8 mouse cellular contexts compared by ENCODE assay signal in the genomic region with DNA sequence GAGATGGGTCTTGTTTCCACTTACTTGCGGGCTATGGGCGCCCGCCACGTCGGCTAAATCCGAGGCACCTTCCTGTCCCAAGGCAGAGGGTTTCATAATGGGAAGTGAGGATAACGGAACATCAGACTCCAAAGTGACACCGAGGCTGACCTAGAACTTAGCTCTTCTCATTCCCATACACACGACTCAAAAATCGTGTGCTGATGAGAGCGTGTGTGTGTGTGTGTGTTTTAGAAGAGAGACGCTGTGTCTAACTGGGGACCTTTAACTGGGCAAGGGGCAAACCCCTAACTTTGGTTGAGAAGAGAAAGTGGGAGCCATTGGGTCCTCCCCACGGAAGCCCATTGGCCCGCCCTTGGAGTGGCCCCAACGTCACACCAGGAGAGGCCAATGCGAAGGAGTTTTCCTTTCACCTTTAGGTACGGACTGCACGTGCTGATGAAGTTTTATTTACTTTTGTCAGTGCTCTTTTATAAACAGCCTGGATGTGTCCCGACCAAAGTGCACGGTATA. TPM values are rescaled to one million over a fixed set of nuclear protein-coding genes. Genes with fewer than 3 reads are reported as not detected.
DNase-seq lines count a peak whose midpoint lies in the region; ATAC-seq and TF ChIP-seq lines count a peak whose summit lies in the region.

No protein-coding gene starts in this region.

- 3% methylated on average over 20 of the region's 20 CpGs for WGBS in heart, embryonic 15.5 days
- WGBS in lung, adult 2 months: 2% methylated on average over 20 of the region's 20 CpGs
- WGBS in thymus, adult 2 months: under 1% methylated on average over 20 of the region's 20 CpGs

- no peaks in the 10 kb centered on the region for H3K4me1 ChIP-seq in embryonic fibroblast, embryonic 13.5 days (ENCODE audit: control insufficient read depth, insufficient read depth, low read length)
- H3K4me1 ChIP-seq in heart, embryonic 15.5 days (replicated peaks): peaks cover 17% of the 10 kb centered on the region
- peaks cover 6% of the 10 kb centered on the region for H3K4me1 ChIP-seq in lung, adult 2 months (ENCODE audit: control insufficient read depth, insufficient read depth, low read length)
- peaks cover 7% of the 10 kb centered on the region for H3K4me1 ChIP-seq in thymus, adult 2 months (replicated peaks; ENCODE audit: control insufficient read depth, insufficient read depth, low read length)

- DNase-seq in adrenal gland, postnatal 36 days: peak; percentile 82 to 83
- peak; percentile 77 for DNase-seq in kidney, postnatal 10 days
- peak; percentile 77 for DNase-seq in lung, adult 2 months
- DNase-seq in thymus, adult 2 months: peak; percentile 66

- H3K36me3 ChIP-seq in heart, embryonic 15.5 days: peaks cover 9% of the 10 kb centered on the region
- peaks cover 9% of the 10 kb centered on the region for H3K36me3 ChIP-seq in thymus, adult 2 months (ENCODE audit: control insufficient read depth, insufficient read depth, low read length)

- TF ChIP-seq CTCF in embryonic fibroblast, embryonic 13.5 days (IDR thresholded peaks at IDR 0.05; ENCODE audit: borderline replicate concordance, insufficient read depth, low read length): no peak
- TF ChIP-seq CTCF in lung, adult 2 months (IDR thresholded peaks at IDR 0.05; ENCODE audit: insufficient read depth, low read length): no peak
- TF ChIP-seq CTCF in thymus, adult 2 months (IDR thresholded peaks at IDR 0.05; ENCODE audit: borderline replicate concordance, control insufficient read depth, extremely low read depth, insufficient read depth, low read length, poor library complexity): no peak

- no peaks in the 10 kb centered on the region for H3K9me3 ChIP-seq in heart, embryonic 15.5 days (replicated peaks)

- peak overlapping the region; percentile 96 for H3K9ac ChIP-seq in heart, embryonic 15.5 days

- peak overlapping the region; percentile 99 for H3K4me3 ChIP-seq in embryonic fibroblast, embryonic 13.5 days (ENCODE audit: insufficient read depth, low read length)
- H3K4me3 ChIP-seq in heart, embryonic 15.5 days: peak overlapping the region; percentile 95
- H3K4me3 ChIP-seq in lung, adult 2 months (replicated peaks; ENCODE audit: extremely low read depth, low read depth, low read length): peak overlapping the region; percentile 73
- H3K4me3 ChIP-seq in thymus, adult 2 months (ENCODE audit: control insufficient read depth, insufficient read depth, low read length): peak overlapping the region; percentile 96

- H3K4me2 ChIP-seq in heart, embryonic 15.5 days: peak overlapping the region; percentile 65

- H3K27me3 ChIP-seq in heart, embryonic 15.5 days: no peaks in the 10 kb centered on the region
- no peaks in the 10 kb centered on the region for H3K27me3 ChIP-seq in thymus, adult 2 months (ENCODE audit: control insufficient read depth, insufficient read depth, low read length)

- peak; percentile 59 for ATAC-seq in CD4-positive, CD25-positive, alpha-beta regulatory T cell, adult 4 months
- ATAC-seq in heart, embryonic 15.5 days (replicated peaks; ENCODE audit: insufficient number of reproducible peaks, insufficient read depth, low FRiP score, low read depth): peak; percentile 41; the same call in 1 of the 2 replicates
- peak; percentile 40; the same call in 1 of the 2 replicates for ATAC-seq in neutrophil, adult 5-6 weeks (ENCODE audit: extremely low read depth, insufficient number of reproducible peaks, low FRiP score, poor library complexity, severe bottlenecking)

- TF ChIP-seq POLR2A in embryonic fibroblast, embryonic 13.5 days (IDR thresholded peaks at IDR 0.05; ENCODE audit: low read depth, low read length): peak; percentile 65
- 0 out of 2 replicates have a peak, but pooled peaks have one; percentile 23 for TF ChIP-seq POLR2A in lung, adult 2 months (IDR thresholded peaks at IDR 0.05; ENCODE audit: borderline replicate concordance, extremely low read depth, low read depth, low read length)
- TF ChIP-seq POLR2A in thymus, adult 2 months (IDR thresholded peaks at IDR 0.05; ENCODE audit: control insufficient read depth, extremely low read depth, insufficient read depth, low read length, poor library complexity): no peak

- H3K27ac ChIP-seq in embryonic fibroblast, embryonic 13.5 days (ENCODE audit: insufficient read depth, low read length): peak overlapping the region; percentile 10; the same call in 1 of the 2 replicates
- H3K27ac ChIP-seq in heart, embryonic 15.5 days: peak overlapping the region; percentile 89
- H3K27ac ChIP-seq in thymus, adult 2 months (ENCODE audit: control insufficient read depth, insufficient read depth, low read length): peak overlapping the region; percentile 21

RNA-seq across cellular contexts. Expression of a gene that starts 0.7 kb away (rescaled TPM):
- 1 to 10 TPM; 7.3 to 7.5 TPM for polyA plus RNA-seq in CD4-positive, CD25-positive, alpha-beta regulatory T cell, adult 4 months (2017; shearing (Covaris generic))
- total RNA-seq in adrenal gland, postnatal 36 days (2021): 1 to 10 TPM; 4.1 to 6.4 TPM
- polyA plus RNA-seq in embryonic fibroblast, embryonic 13.5 days (2011; ENCODE audit: insufficient read length, low read depth, missing spikeins): 2.7 and 3.8 TPM in 2 replicates
- polyA plus RNA-seq in heart, embryonic 15.5 days (2015; fragmentation: Nextera tagmentation; extraction: Ambion mirVana): 2.8 and 3.6 TPM in 2 replicates
- polyA plus RNA-seq in lung, adult 2 months (2012; rRNA removed): 0.79 and 1.2 TPM in 2 replicates
- 22.3 and 25.3 TPM in 2 replicates for total RNA-seq in neutrophil, adult 5-6 weeks (2017)
- polyA plus RNA-seq in thymus, adult 2 months (2012; rRNA removed): 3.0 and 4.2 TPM in 2 replicates

RNA-seq across cellular contexts. Expression of a gene that starts 0.8 kb away (rescaled TPM):
- 10 to 100 TPM; 60.0 to 64.7 TPM for polyA plus RNA-seq in CD4-positive, CD25-positive, alpha-beta regulatory T cell, adult 4 months (2017; shearing (Covaris generic))
- total RNA-seq in adrenal gland, postnatal 36 days (2021): 10 to 100 TPM; 43.9 to 52.1 TPM
- polyA plus RNA-seq in embryonic fibroblast, embryonic 13.5 days (2011; ENCODE audit: insufficient read length, low read depth, missing spikeins): 40.0 and 51.7 TPM in 2 replicates
- 33.8 and 38.8 TPM in 2 replicates for polyA plus RNA-seq in heart, embryonic 15.5 days (2015; fragmentation: Nextera tagmentation; extraction: Ambion mirVana)
- polyA plus RNA-seq in lung, adult 2 months (2012; rRNA removed): 17.3 and 21.7 TPM in 2 replicates
- 68.1 and 70.1 TPM in 2 replicates for total RNA-seq in neutrophil, adult 5-6 weeks (2017)
- polyA plus RNA-seq in thymus, adult 2 months (2012; rRNA removed): 29.6 and 32.0 TPM in 2 replicates

RNA-seq across cellular contexts. Expression of a gene that starts 4.5 kb away (rescaled TPM):
- polyA plus RNA-seq in CD4-positive, CD25-positive, alpha-beta regulatory T cell, adult 4 months (2017; shearing (Covaris generic)): 10 to 100 TPM; 36.0 to 41.4 TPM
- total RNA-seq in adrenal gland, postnatal 36 days (2021): 10 to 100 TPM; 27.1 to 44.2 TPM
- 33.4 and 38.1 TPM in 2 replicates for polyA plus RNA-seq in embryonic fibroblast, embryonic 13.5 days (2011; ENCODE audit: insufficient read length, low read depth, missing spikeins)
- 25.6 and 30.6 TPM in 2 replicates for polyA plus RNA-seq in heart, embryonic 15.5 days (2015; fragmentation: Nextera tagmentation; extraction: Ambion mirVana)
- 9.3 and 15.1 TPM in 2 replicates for polyA plus RNA-seq in lung, adult 2 months (2012; rRNA removed)
- 29.1 and 34.5 TPM in 2 replicates for total RNA-seq in neutrophil, adult 5-6 weeks (2017)
- 16.1 and 21.0 TPM in 2 replicates for polyA plus RNA-seq in thymus, adult 2 months (2012; rRNA removed)

RNA-seq across cellular contexts. Expression of a gene that starts 58.3 kb away (rescaled TPM):
- not detected for polyA plus RNA-seq in CD4-positive, CD25-positive, alpha-beta regulatory T cell, adult 4 months (2017; shearing (Covaris generic))
- total RNA-seq in adrenal gland, postnatal 36 days (2021): not detected
- polyA plus RNA-seq in embryonic fibroblast, embryonic 13.5 days (2011; ENCODE audit: insufficient read length, low read depth, missing spikeins): not detected in 2 replicates
- polyA plus RNA-seq in heart, embryonic 15.5 days (2015; fragmentation: Nextera tagmentation; extraction: Ambion mirVana): 0.18 and 0.68 TPM in 2 replicates
- 0.97 TPM in 1 of 2 replicates, not detected in the other for polyA plus RNA-seq in lung, adult 2 months (2012; rRNA removed)
- total RNA-seq in neutrophil, adult 5-6 weeks (2017): not detected in 2 replicates
- 0.35 TPM in 1 of 2 replicates, not detected in the other for polyA plus RNA-seq in thymus, adult 2 months (2012; rRNA removed)

Comparison
In these comparisons a context has a peak if more than half of its experiments do, and no peak if none do; other contexts are left out.
1. Peak in every context shown above with its lines: DNase-seq, ATAC-seq, H3K4me3 ChIP-seq and H3K27ac ChIP-seq.
2. H3K27ac ChIP-seq: peak in every context shown above with its lines; median percentile 89 in heart, embryonic 15.5 days; 21 in thymus, adult 2 months; 10 in embryonic fibroblast, embryonic 13.5 days.